Mouse (Mus musculus) liver, embryonic 11.5 days (tissue): ENCODE data around the gene Ptprm. TPM values are rescaled to one million over a fixed set of nuclear protein-coding genes. Genes with fewer than 3 reads are reported as not detected.

ENCODE experiments used
- ATAC-seq: fragments of 200-750 bp; cut with Nextera tagmentation; replicated peaks from 2 replicates; pipeline ENCODE4 v1.8.0; 2017; ENCODE audit warnings: moderate number of reproducible peaks, mild to moderate bottlenecking, moderate TSS enrichment, moderate library complexity; ENCODE audit not compliant: low FRiP score
- DNase-seq: peaks from one replicate; pipeline ENCODE4 v3.0.0-alpha.2; 2017; ENCODE audit warnings: low spot score
- H3K27ac ChIP-seq: fragments of 300-500 bp; sonication (generic); 2 replicates; pipeline ENCODE4 v1.5.1; 2014; ENCODE audit warnings: mild to moderate bottlenecking, low read depth, low read length, control low read depth
- H3K27me3 ChIP-seq: fragments of 300-500 bp; sonication (generic); replicated peaks from 2 replicates; pipeline ENCODE4 v1.6.1; 2014; ENCODE audit warnings: low read length, mixed read lengths; ENCODE audit not compliant: control insufficient read depth, insufficient read depth
- H3K36me3 ChIP-seq: fragments of 300-500 bp; sonication (generic); 2 replicates; pipeline ENCODE4 v1.6.1; 2014; ENCODE audit warnings: mild to moderate bottlenecking, low read length, moderate library complexity, mixed read lengths; ENCODE audit not compliant: control insufficient read depth, insufficient read depth
- H3K4me1 ChIP-seq: fragments of 300-500 bp; sonication (generic); replicated peaks from 2 replicates; pipeline ENCODE4 v1.6.1; 2014; ENCODE audit warnings: low read length, mixed read lengths; ENCODE audit not compliant: control insufficient read depth, insufficient read depth
- H3K4me2 ChIP-seq: fragments of 300-500 bp; sonication (generic); 2 replicates; pipeline ENCODE4 v1.6.1; 2014; ENCODE audit warnings: mild to moderate bottlenecking, control low read depth, moderate library complexity
- H3K4me3 ChIP-seq: fragments of 300-500 bp; sonication (generic); 2 replicates; pipeline ENCODE4 v1.5.1; 2014; ENCODE audit warnings: low read depth, low read length, control low read depth
- H3K9ac ChIP-seq: fragments of 300-500 bp; sonication (generic); 2 replicates; pipeline ENCODE4 v1.6.1; 2014; ENCODE audit warnings: low read depth, low read length, control low read depth
- H3K9me3 ChIP-seq: fragments of 300-500 bp; sonication (generic); 2 replicates; pipeline ENCODE4 v1.6.1; 2016; ENCODE audit warnings: low read length, inconsistent platforms, mixed read lengths; ENCODE audit not compliant: control insufficient read depth
- WGBS: fragments of 180-500 bp; shearing (Covaris S2); extraction: QIAGEN DNeasy Blood & Tissue Kit; methylation state at CpG from one replicate; pipeline ENCODE4 v1.1.7; 2014; 5-methylcytosine and 5-hydroxymethylcytosine counted together
- polyA plus RNA-seq: library from polyadenylated mRNA; unstranded; fragments of >200 nt; fragmentation: Nextera tagmentation; extraction: Ambion mirVana; gene quantifications from 2 replicates; pipeline ENCODE4 v1.2.1, GENCODE M21; 2014

Gene Ptprm
- polyA plus RNA-seq, 1 experiment from 2014 or later: 5.7 TPM

DNA sequence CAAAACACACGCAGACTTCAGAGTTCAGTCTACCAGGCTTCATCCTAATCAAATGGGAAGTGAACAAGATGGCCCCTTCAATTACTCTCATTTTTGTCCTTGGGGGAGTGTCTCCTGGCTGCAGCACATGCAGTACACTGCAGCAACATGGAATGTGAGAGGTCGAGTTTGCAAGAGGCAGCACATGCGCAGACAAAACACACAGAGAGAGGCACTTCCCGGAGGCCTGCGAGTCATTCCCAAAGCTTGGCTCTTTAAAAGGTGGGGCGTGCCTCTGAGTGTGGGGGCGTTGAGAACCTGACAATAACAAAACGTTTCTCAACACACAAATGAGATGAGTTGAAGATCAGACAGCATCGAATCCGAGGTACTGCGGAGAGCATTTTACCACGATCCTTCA, 215.3 kb downstream of the Ptprm start:
- WGBS: 77% methylated on average over 12 of the region's 12 CpGs
- DNase-seq: no peak

DNA sequence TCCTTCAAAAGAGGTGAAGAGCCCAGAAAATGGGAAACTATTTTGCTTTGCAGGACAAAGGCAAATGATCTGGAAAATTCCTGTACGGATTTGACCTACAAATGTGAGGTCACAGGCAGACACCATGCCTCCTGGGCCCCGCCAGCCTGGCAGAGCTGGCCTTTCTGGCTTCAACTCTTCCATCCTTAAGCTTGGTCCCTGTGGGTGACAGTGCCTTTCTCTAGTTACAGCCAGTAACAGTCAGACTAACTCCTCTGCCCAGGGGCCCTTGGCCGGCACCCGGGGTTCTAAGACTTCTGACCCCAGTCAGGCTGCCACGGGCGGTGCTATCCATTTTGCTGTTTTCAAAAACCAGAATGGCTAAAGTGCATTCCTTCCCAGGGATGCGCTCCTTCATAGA, 217.4 kb downstream of the Ptprm start:
- H3K4me2 ChIP-seq: no peak overlapping the region
- DNase-seq (no peak), ATAC-seq (no peak)
- H3K9me3 ChIP-seq: no peaks in the 10 kb centered on the region
- H3K4me1 ChIP-seq: no peaks in the 10 kb centered on the region
- no peak overlapping the region for H3K4me3 ChIP-seq
- H3K36me3 ChIP-seq: no peaks in the 10 kb centered on the region
- WGBS: 80% methylated on average over 7 of the region's 7 CpGs
- no peak overlapping the region for H3K27ac ChIP-seq
- no peak overlapping the region for H3K9ac ChIP-seq
- no peaks in the 10 kb centered on the region for H3K27me3 ChIP-seq

More for the DNA sequence above, 215.3 kb downstream of the Ptprm start:
- Histone ChIP-seq H3K4me2 (no peak overlapping the region), H3K4me3 (no peak overlapping the region), H3K9ac (no peak overlapping the region), H3K4me1 (no peaks in the 10 kb centered on the region), H3K27me3 (no peaks in the 10 kb centered on the region), H3K36me3 (no peaks in the 10 kb centered on the region), H3K27ac (no peak overlapping the region), H3K9me3 (no peaks in the 10 kb centered on the region)
- no peak for ATAC-seq

DNA sequence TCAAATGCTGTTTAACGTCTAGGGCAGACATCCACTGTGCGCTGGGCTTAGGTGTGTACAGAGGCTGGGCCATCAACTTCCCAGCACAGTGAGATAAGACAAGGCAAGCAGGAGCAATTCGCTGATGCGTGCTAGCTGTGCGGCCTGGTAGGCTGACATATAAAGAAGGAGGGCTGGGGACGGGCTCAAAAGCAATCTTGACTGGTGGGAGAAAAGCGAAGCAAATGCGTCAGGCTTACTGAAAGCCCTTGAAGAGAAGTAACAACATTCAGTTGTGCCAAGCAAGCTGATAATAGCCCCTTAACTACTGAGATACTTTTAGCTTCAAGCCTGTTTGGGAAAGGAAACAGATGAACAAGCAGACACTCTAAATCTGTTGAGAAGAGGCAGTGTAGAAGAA, 217.8 kb downstream of the Ptprm start:
- Histone ChIP-seq H3K4me1 (no peaks in the 10 kb centered on the region), H3K27ac (no peak overlapping the region), H3K36me3 (no peaks in the 10 kb centered on the region), H3K9me3 (no peaks in the 10 kb centered on the region), H3K4me2 (no peak overlapping the region), H3K9ac (no peak overlapping the region), H3K27me3 (no peaks in the 10 kb centered on the region), H3K4me3 (no peak overlapping the region)
- 84% methylated on average over 8 of the region's 8 CpGs for WGBS
- ATAC-seq (no peak), DNase-seq (no peak)

DNA sequence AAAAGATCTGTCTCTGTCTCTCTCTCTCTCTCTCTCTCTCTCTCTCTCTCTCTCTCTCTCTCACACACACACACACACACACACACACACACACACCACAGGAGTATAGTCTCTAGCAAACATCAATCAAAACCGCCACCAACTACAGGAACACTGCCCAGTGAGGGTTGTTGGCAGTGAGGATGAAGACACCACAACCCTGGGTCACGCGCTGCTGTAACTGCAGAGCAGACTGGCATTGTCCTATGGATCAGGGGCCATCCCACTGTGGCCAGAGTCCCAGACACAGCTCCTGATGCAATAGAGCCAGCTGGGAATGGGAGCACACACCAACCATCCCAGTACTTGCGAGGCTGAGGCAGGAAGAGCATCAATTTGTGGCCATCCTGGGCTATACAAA, 220.0 kb downstream of the Ptprm start:
- Histone ChIP-seq H3K27ac (no peak overlapping the region), H3K27me3 (no peaks in the 10 kb centered on the region), H3K36me3 (no peaks in the 10 kb centered on the region), H3K4me2 (no peak overlapping the region), H3K4me3 (no peak overlapping the region), H3K4me1 (no peaks in the 10 kb centered on the region), H3K9me3 (no peaks in the 10 kb centered on the region), H3K9ac (no peak overlapping the region)
- ATAC-seq (no peak), DNase-seq (no peak)
- 76% methylated on average over 4 of the region's 4 CpGs for WGBS

DNA sequence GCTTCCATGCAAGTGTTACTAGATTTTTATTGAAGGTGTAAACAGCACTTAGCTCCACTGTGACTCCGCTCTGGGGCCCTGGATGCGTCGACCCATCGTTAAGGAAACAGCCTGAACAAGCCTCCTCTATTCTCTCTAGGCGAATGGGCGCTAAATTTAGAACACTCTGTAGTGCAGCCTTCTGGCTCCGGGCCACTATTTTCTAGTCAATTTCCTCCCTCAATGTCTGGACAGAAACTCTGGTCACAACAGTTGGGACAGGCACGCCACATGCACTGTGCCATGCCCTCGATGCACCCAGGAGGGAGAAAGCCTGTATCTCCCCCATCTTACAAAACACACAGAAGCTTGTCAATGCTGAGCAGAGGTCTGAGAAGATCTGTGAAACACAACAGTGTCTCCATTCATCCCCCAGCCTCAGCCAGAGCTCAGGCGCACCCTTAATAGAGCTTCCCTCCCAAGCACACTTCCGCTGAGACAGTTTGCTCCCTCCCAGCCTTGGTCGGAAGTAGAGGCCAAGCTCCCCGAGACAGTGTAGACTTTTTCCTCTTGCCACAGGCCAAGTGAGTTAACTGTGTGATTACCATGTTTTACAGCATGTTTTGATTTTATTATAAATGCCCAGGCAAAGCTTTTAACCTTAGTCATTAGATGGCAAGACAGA, 220.7 kb downstream of the Ptprm start:
- DNase-seq (no peak), ATAC-seq (no peak)
- H3K27ac ChIP-seq: no peak overlapping the region
- no peaks in the 10 kb centered on the region for H3K36me3 ChIP-seq
- no peak overlapping the region for H3K9ac ChIP-seq
- no peaks in the 10 kb centered on the region for H3K27me3 ChIP-seq
- H3K9me3 ChIP-seq: no peaks in the 10 kb centered on the region
- H3K4me1 ChIP-seq: no peaks in the 10 kb centered on the region
- no peak overlapping the region for H3K4me2 ChIP-seq
- 50% methylated on average over 13 of the region's 13 CpGs for WGBS
- H3K4me3 ChIP-seq: no peak overlapping the region

DNA sequence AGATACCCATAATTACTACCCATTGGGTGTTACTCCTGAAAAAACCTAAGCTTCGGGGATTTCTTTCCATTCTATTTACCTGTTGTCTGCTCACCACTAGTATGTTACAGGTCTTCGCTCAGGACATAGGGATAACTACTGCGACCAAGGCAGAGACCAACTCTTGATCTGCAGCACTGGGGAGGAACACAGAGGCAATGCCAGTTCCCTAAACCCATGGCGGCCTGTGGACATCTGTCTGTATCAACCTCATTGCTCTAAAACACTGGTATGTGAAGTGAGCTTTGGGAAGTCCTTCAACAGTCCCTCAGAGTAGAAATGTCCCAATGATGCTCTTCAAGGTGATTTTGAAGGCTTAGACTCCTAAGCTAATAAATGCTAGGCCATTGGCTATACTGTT, 221.2 kb downstream of the Ptprm start:
- Histone ChIP-seq H3K36me3 (no peaks in the 10 kb centered on the region), H3K9me3 (no peaks in the 10 kb centered on the region), H3K27me3 (no peaks in the 10 kb centered on the region), H3K4me1 (no peaks in the 10 kb centered on the region), H3K9ac (no peak overlapping the region), H3K4me2 (no peak overlapping the region), H3K4me3 (no peak overlapping the region), H3K27ac (no peak overlapping the region)
- no peak for DNase-seq
- 88% methylated on average over 4 of the region's 4 CpGs for WGBS
- no peak for ATAC-seq

DNA sequence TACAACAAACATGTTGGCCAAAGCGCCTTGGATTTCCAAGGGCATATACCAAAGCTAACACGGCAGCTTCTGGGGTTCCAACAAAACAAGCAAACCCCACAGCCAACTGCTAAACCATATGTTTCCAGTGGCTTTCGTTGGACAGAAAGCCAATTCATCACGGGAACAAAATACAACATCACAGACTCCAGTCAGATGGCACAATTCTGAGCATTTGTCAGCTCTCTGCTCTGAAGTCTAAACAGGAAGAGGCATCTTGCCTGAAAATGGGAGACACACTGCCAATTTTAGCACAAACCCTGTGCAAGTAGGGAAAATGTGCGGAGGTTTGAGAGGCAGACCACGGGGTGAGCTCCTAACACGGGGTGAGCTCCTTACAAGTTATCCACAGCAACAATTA, 226.7 kb downstream of the Ptprm start:
- Histone ChIP-seq H3K9me3 (no peaks in the 10 kb centered on the region), H3K4me2 (no peak overlapping the region), H3K27me3 (no peaks in the 10 kb centered on the region), H3K4me3 (no peak overlapping the region), H3K9ac (no peak overlapping the region), H3K27ac (no peak overlapping the region), H3K4me1 (no peaks in the 10 kb centered on the region), H3K36me3 (no peaks in the 10 kb centered on the region)
- no peak for DNase-seq
- 81% methylated on average over 7 of the region's 7 CpGs for WGBS
- no peak for ATAC-seq

DNA sequence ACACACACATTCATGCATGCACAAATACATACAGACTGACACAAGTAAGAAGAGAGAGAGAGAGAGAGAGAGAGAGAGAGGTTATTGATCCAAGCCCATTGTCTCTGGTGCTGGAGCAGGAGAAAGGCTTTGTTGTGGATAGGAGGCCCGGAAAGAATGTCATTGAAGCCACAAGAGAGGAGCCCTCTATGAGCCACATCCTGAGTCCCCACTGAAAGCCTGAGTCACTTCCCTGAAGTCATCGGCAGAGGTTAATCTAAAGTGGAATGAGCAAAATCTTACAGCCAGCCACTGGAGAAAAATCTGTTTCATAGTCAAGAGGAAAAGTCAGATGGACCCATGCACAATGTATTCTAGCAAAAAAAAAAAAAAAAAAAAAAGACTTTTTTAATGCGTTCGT, 228.7 kb downstream of the Ptprm start:
- Histone ChIP-seq H3K27ac (no peak overlapping the region), H3K9me3 (no peaks in the 10 kb centered on the region), H3K4me3 (no peak overlapping the region), H3K4me1 (no peaks in the 10 kb centered on the region), H3K36me3 (no peaks in the 10 kb centered on the region), H3K4me2 (no peak overlapping the region), H3K27me3 (no peaks in the 10 kb centered on the region), H3K9ac (no peak overlapping the region)
- ATAC-seq: no peak
- DNase-seq: no peak
- WGBS: 59% methylated on average over 4 of the region's 4 CpGs

DNA sequence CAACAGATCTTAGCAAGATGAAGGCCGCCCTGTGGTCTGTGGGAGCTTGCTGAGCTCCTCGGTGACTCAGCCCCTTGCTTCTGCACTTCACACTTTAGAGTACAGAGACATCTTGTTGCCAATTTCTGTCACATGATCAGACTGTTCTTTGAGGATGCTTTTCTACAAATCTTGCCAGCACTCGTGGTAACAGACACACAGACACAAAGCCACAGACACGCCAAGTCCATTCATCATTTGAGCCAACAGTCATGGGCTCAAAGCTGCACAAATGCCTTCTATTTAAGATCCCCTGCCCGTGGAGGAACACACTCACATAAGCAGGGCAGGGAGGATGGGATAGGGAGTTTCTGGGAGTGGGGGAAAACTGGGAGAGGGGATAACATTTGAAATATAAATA, 230.0 kb downstream of the Ptprm start:
- no peak for DNase-seq
- Histone ChIP-seq H3K27me3 (no peaks in the 10 kb centered on the region), H3K4me1 (no peaks in the 10 kb centered on the region), H3K4me2 (no peak overlapping the region), H3K36me3 (no peaks in the 10 kb centered on the region), H3K9me3 (no peaks in the 10 kb centered on the region), H3K4me3 (no peak overlapping the region), H3K27ac (no peak overlapping the region), H3K9ac (no peak overlapping the region)
- ATAC-seq: no peak
- 62% methylated on average over 5 of the region's 5 CpGs for WGBS
